9 mouse cellular contexts compared by ENCODE assay signal in the genomic region with DNA sequence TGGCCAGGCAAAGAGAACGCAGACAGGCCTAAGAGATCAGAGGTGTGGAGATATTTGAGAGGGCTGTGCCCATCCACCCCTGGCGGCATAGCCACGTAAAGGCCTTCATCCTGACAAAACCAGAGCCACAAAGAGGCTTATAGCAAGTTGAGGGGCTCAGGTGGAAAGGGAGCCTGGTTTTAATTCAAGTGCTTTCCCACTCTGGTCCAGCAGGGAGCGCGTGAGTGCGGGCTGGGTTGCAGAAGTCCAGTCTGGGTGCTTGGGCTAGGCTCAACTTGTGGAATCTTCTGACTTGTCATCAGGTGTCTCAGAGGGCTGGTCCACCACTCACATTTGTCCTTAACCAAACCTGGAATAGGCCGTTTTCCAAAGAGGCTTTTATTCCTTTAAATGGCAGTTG. TPM values are rescaled to one million over a fixed set of nuclear protein-coding genes. Genes with fewer than 3 reads are reported as not detected.
DNase-seq lines count a peak whose midpoint lies in the region; ATAC-seq and TF ChIP-seq lines count a peak whose summit lies in the region.
"Had no signal": no experiment of that assay in that cellular context is flagged by ENCODE, and none has a peak within 500 bp of the region (broad histone marks: within the 10 kb centered on the region; RNA-seq: fewer than 3 reads in every experiment).

No protein-coding gene starts in this region.

- ATAC-seq in cerebellum, adult (ENCODE audit: insufficient number of reproducible peaks, low FRiP score, low TSS enrichment): no peak

- no peak for TF ChIP-seq POLR2A in spleen, adult 2 months (IDR thresholded peaks at IDR 0.05; ENCODE audit: low read depth, low read length)

- H3K4me3 ChIP-seq in spleen, adult 2 months (ENCODE audit: extremely low read depth, insufficient read depth, insufficient read length): no peak overlapping the region
- H3K4me3 ChIP-seq: limb, embryonic 13.5 days had no signal

- peaks cover 14% of the 10 kb centered on the region for H3K27me3 ChIP-seq in spleen, adult 2 months (ENCODE audit: control insufficient read depth, insufficient read depth, low read length)

- peak; percentile 69 for DNase-seq in cerebellum, adult 11 months
- peak; percentile 29 for DNase-seq in Muller cell, postnatal 12 days (ENCODE audit: inconsistent ontology term)
- peak; percentile 92 to 94 for DNase-seq in cerebellum, postnatal 10 days
- DNase-seq in gastrocnemius, postnatal 10 days: peak; percentile 82
- DNase-seq in layer of hippocampus, adult 9-11 months: peak; percentile 28
- peak; percentile 52 to 75 for DNase-seq in lung, postnatal 4 days
- peak in 1 of 2 experiments; percentile 55 for DNase-seq in spleen, adult 2 months (ENCODE audit: low read depth in 1 of 2, low spot score in 2 of 2)

- H3K27ac ChIP-seq in spleen, adult 2 months (ENCODE audit: insufficient read depth, low read length): no peak overlapping the region
- H3K27ac ChIP-seq: limb, embryonic 13.5 days had no signal

- no peaks in the 10 kb centered on the region; the same call in 1 of the 2 replicates for H3K4me1 ChIP-seq in spleen, adult 2 months (ENCODE audit: control insufficient read depth, insufficient read depth, insufficient read length)

- TF ChIP-seq CTCF in spleen, adult 2 months (IDR thresholded peaks at IDR 0.05; ENCODE audit: extremely low read depth, insufficient read depth, insufficient read length, insufficient replicate concordance): peak; percentile 62

- H3K36me3 ChIP-seq in spleen, adult 2 months (ENCODE audit: control insufficient read depth, insufficient read depth, low read length): no peaks in the 10 kb centered on the region
- H3K36me3 ChIP-seq: limb, embryonic 13.5 days had no signal

- 14% methylated on average over 7 of the region's 7 CpGs for WGBS in spleen, adult 2 months

RNA-seq across cellular contexts. Expression of gene Rasgef1c, which starts 1.7 kb away (rescaled TPM):
- total RNA-seq in gastrocnemius, postnatal 10 days (2021): 1 to 10 TPM; 1.5 to 1.7 TPM
- polyA plus RNA-seq in spleen, adult 2 months (2012; rRNA removed): 0.25 and 0.42 TPM in 2 replicates

RNA-seq across cellular contexts. Expression of gene Mapk9, which starts 56.8 kb away (rescaled TPM):
- total RNA-seq in gastrocnemius, postnatal 10 days (2021): 10 to 100 TPM; 49.3 TPM
- 11.9 and 12.1 TPM in 2 replicates for polyA plus RNA-seq in spleen, adult 2 months (2012; rRNA removed)
